Mouse (Mus musculus) cerebellum, postnatal 10 days (tissue): ENCODE results near the gene Ccne1.
"Not testable (repeated sequence)": the region's sequence is repeated elsewhere in the genome, so short reads cannot be mapped to it uniquely, and the experiment has no call there.

Source experiments
- DNase-seq, 2 experiments: peaks; one replicate each; pipeline ENCODE4 v3.0.0; 2021; ENCODE audit warnings: mixed read lengths in 2 of 2

The Ccne1 gene

DNA sequence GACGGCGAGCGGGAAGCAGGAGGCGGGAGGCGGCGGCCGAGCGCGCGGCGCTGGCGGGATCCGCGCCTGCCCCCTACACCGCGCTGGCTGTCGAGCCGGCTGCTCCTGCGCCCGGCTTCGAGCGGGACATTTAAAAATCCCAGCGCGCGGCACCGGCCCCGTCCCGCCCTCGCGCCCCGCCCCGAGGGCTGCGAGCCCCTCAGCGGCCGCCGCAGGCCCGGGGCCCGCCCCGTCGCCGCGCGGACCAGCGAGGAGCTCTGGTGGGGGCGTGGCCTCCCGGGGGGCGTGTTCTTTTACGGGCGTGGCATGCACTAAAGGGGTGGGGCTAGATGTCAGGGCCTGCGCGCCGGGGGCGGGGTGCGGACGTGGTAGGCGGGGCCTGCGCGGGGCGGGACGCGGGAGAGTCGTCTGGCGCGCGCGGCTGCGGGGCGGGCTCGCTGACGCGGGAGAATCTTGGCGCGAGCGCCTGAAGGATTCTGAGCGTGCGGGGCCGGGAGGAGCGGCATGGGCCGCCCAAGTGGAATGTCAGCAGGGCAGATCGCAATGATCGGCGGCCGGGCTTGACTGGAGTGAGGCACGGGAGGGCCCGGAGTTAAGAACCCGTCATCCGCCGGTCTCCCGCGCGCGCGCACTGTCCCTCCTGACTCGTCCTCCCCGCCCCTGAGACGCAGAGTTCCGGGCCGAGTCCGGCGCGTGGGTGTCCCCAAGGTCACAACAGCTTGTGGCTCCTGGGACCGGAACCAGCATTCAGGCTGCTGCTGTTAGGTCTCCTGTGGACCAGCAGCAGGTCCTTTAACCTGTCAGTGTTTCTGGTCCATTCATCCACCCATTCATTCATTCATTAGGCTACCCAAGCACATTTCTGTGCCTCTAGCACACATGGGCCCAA is at the start of gene Ccne1:
Ccne1 (minus strand) TSS at position 164 of the 889 bp plus-strand sequence.
- DNase-seq, result peak; percentile 100

DNA sequence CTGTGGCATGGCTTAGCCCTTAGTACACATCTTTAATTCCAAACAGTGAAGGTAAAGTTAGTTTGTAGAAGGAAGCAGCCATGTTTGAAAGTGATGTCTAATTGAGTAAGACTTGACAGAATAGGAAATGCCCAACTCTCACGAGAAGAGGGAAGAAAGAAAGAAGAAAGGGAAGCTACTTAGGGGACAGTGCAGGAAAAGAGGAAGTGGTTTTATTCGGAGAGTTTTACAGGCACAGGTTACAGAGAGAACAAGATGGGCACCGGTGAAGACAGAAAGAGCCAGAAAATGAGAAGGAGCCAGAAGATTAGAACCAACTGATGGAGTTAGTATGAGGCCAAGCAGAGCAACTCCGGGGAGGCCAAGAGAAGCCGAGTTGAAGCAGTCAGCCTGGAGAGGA is 48.5 kb upstream of the Ccne1 start:
- DNase-seq, result no peak

DNA sequence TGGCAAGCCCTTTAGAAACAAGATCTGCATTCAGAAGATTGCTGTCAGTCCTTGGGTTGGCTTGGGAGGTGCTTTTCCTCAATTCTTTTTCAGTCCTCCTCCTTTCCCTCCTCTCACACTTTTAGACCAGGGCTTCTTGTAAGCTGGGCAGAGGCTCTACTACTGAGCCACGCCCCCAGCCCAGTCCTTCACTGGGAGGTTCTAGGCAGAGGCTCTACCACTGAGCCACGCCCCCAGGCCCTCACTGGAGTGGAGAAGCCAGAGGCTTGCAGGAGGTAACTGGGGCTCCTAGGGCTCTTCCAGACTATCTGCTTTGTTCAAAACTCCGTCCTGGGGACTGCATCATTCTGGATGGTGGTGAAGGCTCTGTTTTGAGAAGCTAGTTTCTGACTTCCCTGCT is 45.2 kb upstream of the Ccne1 start:
- no peak for DNase-seq

DNA sequence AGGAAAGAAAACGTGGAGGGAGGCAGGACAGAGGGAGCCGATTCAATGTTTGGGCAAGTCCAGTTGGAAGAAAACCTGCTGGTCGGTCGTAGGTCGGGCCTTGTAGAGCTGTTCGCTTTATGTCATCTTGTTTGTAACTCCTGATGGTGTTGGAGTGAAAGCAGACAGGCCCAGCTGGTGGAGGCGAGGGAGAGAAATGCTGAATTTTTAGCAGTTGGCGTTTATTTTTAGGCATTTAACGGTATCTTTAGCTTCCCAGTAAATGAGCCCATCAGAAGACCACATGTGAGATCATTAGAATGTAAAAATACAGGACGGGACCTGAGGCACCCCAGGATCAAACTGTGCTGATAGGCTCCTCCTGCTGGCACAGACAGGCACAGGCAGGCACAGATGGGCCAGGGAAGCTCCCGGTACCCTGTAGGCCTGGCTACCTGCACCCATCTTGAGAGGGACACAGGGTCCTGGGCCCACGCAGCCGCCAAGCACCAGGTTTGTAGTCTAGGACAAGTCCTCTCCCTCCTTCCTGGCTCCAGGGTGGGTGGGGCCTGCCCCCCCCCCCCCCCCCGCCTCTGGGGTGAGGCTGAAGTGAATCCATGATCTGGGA is 44.5 kb upstream of the Ccne1 start:
- no peak for DNase-seq

DNA sequence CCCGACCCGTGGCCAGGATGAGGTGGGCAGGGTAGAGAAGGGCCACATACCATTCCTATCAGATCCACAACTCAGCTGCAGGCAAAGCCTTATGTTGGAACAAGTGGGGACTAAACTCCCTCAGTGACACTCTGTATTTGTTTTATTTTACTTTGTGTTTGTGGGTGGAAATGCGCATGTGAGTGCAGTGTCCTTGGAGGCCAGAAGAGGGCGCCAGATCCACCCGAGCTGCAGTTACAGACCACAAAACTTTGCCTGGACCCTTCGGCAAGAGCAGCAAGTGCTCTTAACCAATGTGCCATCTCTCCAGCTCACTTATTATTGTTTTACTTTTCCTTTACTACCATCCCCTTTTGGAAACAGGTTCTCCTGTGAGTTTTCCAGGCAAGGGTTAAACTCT is 40.1 kb upstream of the Ccne1 start:
- DNase-seq, result no peak

DNA sequence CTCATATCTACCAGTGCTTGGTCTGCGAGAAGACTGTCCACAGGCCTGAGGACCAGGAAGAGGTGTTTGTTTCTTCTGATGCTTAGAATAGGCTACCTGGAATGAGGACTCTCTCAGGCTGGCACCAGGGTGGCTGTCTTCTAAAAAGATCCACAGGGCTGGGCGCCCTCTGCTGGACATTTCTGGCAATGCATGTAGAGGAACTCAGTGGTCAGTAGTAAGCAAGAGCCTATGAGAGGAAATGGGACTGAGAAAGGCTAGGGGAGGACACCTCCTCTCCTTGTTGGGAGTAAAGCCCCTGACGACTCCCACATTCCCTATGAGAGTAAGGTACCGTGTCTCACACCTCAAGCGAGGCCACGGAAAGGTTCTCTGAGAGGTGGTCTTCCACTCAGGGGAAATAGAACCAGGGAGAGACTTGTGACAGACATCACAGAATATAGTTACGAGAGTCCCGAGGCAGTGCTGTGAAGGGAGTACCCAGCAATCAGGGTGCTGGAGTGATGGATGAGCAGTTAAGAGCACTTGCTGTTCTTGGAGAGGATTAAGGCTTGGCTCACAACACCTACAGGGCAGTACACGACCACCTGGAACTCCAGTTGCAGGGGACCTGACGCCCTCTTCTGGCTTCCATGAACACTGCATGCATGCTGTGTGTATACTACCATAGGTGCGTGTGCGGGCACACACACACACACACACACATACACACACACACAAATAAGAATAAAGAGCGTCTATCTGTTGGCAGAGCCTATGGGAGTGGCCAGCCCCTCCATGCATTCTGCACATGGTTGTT is 34.6 kb upstream of the Ccne1 start:
- peak; percentile 95 to 97 for DNase-seq

DNA sequence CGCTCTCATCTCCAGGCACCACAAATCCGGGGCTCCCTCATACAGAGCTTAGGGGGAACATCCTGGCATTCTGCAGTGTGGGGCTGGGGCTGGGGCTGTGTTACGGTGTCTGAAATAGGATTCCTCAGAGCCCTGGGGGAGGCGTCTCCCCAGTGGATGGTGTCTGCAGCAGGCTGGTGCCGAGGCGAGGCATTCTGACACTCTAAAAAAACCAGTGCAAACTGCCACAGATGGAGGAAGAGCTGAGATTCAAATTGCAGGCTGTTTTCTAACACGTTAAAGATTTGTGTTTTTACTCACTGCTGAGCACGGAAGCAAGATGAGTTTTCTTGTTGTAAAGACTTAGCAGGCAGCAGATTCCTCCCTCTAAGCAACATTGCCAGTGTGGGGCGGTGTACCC is 33.0 kb upstream of the Ccne1 start:
- DNase-seq, result no peak

DNA sequence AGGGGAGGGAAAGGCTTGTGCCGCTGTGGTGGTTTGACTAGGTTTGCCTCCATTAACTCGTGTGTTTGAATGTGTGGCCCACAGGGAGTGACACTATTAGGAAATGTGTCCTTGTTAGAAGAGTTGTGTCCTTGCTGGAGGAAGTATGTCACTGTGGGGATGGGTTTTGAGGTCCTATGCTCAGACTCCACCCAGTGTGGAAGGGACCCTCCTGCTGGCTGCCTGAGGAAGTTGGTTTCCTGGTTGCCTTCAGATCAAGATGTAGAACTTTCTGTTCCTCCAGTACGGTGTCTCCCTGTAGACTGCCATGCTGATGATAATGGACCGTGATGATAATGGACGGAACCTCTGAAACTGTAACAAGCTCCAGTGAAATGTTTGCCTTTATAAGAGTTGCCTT is 27.1 kb upstream of the Ccne1 start:
- DNase-seq, result no peak

DNA sequence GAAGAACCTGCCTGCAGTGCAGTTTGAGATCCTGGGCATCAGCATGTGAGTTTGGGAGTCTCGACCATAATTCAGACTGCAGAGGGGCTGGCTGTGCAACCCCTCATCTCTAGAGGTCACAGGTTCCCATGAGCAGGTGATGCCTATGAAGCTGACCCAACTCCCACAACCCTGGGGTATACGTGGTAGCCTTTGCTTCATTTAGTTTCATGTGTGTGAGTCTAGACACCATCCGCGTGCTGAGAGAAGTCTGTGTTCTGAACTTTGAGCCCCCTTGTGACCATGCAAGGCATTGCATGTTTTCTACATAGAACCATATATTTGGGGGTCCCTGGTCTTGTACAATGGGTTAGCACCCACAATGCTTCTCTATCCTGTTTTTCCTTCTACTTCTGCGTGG is 23.9 kb upstream of the Ccne1 start:
- peak; percentile 74 to 79 for DNase-seq

DNA sequence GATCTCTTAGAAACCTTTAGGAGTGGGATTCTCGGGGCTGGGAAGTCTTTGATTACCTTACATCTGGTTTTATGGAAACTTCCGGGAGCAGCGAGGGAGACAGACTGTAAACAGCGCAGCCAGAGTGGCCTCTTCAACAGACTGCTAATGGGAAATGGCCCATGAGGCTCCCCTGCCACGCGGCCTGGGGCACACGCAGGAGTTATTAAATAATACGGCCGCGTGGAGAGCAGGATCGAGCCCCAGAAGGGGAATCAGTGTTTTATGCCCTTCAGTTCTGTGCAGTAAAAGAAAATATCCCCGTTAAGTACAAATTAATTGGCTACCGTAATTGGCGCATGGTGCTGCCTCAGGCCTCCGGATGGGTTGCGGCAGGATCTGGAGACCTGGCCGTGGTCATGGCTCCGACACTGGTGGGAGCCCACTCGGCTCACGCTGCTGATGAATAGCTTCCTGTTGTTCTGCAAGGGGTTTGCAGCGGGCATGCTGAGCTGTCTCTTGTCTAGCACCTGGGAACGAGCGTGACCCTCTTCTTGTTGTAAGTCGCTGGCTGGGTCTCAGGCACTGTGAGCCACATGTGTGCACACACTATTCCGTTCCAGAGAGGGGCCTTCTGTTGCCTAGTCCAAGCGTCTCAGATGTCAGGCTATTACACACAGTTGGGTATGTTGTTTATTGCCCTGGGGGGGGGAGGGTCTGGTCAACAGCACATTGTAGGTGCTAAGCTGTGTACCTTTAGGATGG is 22.8 kb upstream of the Ccne1 start:
- DNase-seq, result peak in 1 of 2 experiments; percentile 16

DNA sequence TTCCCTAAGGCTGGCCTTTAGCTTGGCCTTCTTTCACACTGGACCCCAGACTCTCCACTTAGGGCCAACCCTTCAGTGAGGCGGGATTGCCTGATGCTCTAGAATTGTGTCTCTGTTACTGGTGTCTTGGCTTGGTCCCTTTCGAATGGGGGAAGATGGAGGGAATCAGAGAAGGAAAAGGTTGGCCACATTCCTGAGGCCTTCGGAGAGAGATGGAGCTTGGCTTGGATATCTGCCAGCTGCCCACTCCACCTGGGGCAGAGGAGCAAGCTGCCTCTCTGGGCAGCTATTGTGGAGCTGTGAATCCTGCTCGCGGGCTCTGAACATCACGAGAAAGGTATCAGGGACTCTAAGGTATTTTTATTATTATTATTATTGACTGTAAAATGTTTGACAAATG is 22.2 kb upstream of the Ccne1 start:
- peak; percentile 75 to 76 for DNase-seq

DNA sequence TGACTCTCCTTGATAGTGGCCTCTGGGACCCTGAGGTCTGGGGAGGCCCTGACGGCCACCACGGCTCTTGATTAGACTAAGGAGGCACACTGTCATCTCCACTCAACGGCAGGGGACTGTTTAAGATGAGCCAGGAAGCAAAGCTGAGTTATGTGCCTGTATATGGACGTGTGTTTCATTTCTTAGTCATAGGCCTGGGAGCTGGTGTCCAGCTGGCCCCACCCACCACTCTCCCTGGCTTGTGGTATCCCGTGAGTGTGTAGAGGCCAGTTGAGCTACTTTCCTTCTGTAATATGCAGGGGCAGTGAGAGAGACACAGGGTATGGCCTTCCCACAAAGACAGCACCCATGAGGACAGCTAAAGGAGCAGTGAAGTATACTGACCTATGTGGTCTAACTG is 20.9 kb upstream of the Ccne1 start:
- DNase-seq, result not testable (repeated sequence)

DNA sequence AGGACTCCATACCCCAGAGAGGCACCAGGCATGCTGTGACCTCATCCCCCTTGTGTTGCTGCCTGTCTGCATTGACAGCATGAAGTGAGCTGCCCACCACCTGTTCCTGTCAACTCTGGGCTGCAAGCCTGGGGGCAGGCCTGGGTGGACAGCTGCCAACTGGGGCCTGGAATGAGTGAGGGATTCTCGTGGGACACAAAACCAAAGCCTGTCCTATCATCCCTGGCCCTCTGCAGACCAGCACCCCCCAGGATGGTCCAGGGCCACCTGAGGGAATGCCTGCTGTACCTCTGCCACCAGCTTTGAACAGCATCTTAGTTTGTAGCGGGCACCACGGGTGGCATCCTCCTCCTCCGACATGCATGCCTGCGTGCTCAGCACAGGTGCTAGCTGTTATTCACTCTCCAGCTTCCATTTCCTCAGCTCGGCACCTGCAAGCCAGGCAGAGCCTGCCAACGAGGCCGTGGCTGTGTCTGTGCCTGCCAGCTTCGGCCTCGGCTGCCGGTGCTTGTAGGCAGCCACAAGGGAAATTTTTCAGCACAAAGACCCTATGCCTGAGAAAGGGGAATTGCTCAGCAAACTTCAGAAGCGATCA is 18.3 kb upstream of the Ccne1 start:
- peak; percentile 82 to 83 for DNase-seq

DNA sequence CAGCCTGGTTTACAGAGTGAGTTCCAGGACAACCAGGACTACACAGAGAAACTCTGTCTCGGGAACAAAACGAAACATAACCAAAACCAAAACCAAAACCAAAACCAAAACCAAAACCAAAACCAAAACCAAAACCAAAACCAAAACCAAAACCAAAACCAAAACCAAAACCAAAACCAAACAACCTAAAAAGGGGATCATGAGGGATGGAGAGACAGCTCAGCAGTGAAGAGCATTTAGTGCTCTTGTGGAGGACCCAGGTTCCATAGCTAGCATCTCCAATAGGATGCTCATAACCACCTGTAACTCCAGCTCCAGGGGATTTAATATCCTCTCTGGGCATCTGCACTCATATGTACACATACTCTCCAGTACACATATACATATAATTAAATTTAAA is 16.8 kb upstream of the Ccne1 start:
- not testable (repeated sequence) for DNase-seq

DNA sequence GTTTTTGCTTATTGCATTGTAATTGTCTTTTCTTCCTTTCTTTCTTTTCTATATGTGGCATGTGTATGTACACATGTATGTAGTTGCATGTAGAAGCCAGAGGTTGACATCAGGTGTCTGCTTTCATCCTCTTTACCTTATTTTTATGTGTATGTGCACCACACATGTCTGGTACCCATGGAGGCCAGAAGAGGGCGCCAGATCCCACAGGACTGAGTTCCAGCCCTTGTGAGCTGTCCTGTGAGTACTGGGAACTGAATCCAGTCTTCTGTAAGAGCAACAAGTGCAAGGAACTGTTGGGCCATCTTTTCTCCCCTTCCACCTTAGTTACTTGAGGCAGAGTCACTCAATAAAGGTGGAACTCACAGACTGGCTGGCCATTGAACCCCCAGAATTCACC is 11.3 kb upstream of the Ccne1 start:
- no peak for DNase-seq

DNA sequence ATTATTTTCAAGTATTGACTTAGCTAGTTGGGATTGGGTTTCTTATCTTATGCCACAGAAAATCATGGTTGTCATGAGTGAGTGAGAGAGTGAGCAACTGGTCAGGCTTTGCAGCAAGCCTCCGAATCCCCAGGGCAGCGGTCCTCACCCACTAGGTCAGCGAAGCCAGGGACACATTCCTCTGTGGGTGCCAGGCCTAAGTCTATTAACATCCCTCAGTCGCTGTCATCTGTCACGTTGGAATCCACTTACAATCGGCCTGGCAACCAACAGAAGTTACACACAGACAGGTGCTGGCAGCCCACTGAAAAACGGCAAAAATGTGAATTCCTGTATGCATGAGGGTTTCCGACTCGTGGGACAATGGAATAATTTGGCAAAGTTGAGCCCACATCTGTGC is 5.1 kb upstream of the Ccne1 start:
- DNase-seq, result peak in 1 of 2 experiments; percentile 24

DNA sequence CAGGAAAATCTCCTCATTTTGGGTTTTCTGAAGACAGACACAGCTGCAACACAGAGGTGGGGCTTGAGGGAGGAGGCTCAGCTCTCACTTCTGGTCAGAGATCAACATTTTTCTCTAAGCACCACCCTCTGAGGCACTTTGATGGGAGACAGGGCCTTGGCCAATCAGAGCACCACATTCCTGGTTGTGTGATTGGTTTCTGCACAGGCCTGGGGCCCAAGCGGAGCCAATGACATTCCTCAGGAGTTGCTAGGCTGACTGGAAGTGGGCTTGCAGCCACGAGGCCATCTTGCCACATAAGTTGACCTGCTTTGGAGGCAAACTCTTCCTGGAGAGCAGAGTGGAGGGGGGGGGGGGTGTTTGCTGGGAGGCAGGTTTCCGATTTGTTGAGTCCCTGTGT is 4.7 kb upstream of the Ccne1 start:
- peak; percentile 71 to 77 for DNase-seq

DNA sequence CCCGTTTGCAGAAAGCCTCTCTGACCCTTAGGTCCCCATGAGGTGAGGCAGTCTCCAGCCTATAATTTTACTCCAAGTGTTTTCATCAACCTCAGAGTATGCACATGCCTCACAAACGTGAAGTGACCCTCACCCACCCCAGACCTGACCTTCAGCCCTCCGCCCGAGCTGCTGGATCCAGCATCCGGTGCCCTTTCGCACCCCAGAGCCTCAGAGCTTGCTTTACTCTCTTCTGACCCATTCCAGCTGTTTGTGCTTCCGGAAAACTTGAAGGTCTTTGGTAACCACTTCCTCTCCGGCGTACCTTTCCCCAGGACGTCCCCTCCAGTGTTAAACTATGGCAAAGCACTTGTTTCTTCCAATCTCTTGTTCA is 912 bp upstream of the Ccne1 start:
- peak in 1 of 2 experiments; percentile 20 for DNase-seq

DNA sequence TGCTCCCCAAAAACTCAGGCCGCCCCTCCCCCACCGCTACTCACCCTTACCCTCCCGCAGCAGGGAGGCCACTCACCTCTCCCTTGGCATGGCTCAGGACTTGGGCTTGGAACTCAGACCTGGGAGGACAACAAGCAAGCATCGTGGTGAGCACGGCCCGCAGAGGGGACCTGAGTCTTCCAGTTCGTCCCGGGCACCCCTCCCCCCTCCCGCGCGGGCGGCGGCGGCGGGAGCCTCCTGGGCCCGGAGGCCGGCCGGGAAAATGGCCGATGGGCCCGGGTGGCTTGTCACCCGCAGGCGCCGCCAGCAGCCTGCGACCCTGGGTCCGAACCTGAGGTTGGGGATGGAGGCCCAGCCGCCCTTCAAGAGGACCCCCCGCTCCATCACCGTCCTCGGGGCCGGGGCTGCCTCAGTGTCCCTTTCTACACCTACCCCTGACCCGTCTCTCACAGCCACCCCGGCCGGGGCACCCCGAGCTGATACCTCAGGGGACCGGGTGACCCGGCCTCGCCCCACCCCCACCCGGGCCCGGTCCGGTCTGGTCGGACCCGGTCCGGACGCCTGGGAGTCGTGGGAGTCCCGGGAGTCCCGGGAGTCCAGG is 523 bp downstream of the Ccne1 start:
- peak; percentile 65 to 66 for DNase-seq

DNA sequence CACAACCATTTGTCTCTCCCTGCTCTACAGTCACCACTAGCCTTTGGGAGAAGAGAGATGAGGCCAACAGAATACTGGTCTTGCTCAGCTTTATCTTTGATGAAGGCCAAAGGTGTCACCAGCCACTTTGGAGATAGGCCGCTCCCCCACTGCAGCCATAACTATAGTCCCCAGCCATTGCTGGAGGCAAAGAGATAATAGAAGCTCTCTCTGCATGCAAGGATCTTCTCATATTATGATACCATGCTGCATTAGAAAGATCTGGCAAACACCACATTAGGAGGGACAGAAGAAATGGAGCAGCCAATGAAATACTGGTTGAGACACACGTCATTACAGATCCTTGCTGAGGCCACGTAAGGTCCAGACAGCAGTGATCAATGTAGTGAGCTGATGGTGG is 2.0 kb downstream of the Ccne1 start:
- DNase-seq, result no peak

DNA sequence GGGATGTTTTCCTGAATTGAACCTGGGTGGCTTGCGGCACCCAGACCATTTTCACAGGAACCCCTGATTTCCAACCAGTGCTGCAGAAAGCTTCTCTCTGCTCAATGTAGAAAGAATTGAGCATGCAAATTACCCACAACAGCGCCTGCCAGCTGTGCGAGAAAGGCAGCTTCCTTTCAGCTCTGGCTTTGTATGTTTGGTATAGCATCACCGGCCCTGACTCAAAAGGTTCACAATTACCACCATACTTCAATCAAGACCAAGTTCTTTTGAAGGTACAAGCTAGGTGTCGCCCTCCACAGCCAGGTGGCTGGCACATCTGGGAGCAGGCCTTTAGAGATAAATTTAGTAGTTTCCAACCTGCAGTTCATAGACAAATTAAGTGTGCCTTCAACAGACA is 3.2 kb downstream of the Ccne1 start:
- DNase-seq, result no peak

DNA sequence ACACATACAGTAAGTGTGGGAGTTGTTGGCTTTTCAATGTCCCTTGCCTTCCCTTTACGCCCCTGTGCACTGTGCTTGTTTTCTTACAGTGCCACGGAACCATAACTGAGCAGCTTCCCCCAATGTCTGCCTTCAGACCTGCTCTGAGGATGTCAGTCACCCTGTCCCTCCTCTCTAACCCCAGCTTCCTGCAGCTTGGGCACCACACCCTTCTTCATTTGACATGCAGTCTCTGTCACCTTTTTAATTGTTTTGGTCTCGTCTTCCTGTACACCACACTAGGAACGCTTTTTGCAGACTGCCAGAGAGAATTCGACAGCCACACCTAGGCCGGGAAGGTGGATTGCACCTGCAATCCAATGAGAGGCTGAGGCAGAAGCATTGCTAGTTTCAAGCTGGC is 13.0 kb downstream of the Ccne1 start:
- no peak for DNase-seq
